Mouse (Mus musculus): ENCODE results near the gene Rgs10. TPM values are rescaled to one million over a fixed set of nuclear protein-coding genes. Genes with fewer than 3 reads are reported as not detected.
"Not testable (repeated sequence)": the region's sequence is repeated elsewhere in the genome, so short reads cannot be mapped to it uniquely, and the experiment has no call there.

Rgs10 gene
- polyA plus RNA-seq, 1 experiment from 2014 or later, result 13.8 TPM

DNA sequence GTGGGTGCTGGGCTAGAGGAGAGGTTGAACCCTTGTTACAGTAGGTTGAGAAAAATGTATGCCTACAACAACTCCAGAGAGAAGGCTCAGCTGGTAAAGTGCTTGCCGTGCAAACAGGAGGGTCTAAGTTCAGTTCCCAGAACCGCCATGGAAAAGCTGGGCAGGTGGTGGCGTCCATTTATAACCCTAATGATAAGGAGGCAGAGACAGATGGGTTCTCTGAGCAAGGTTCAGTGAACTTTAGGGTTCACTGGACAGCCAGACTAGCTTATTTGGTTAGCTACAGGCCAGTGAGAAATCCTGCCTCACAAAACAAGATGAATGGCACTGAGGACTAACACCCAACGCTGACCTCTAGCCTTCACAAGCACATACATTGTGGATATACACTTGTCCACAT, 68.8 kb downstream of the Rgs10 start:
- Histone ChIP-seq H3K27me3 (no peaks in the 10 kb centered on the region; the same call in 1 of the 2 replicates), H3K27ac (no peak overlapping the region), H3K4me2 (no peak overlapping the region), H3K4me1 (no peaks in the 10 kb centered on the region), H3K4me3 (no peak overlapping the region), H3K9ac (no peak overlapping the region), H3K9me3 (no peaks in the 10 kb centered on the region), H3K36me3 (no peaks in the 10 kb centered on the region)
- 70% methylated on average over 4 of the region's 4 CpGs for WGBS
- no peak for ATAC-seq (ENCODE audit: insufficient number of reproducible peaks, low FRiP score, low TSS enrichment, low read depth)

DNA sequence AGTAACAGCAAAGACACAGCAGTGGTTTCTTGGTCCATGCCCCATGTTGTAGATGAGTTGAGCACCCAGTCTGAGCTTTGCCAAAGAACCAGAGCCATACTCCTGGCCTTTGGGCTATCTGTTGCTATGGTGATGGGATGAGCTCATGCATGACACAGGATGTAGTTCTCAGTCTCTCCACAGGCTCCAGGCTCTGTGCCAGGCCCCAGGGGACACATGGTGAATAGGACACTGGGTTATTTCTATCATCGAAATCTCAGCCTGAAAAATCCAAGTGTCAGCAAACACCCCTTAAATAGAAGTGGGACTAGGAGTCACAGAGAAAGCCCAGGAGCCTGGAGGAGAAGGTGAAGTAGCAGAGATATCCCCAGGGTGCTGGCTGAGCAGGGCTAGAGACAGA, 70.0 kb downstream of the Rgs10 start:
- Histone ChIP-seq H3K27me3 (no peaks in the 10 kb centered on the region; the same call in 1 of the 2 replicates), H3K4me3 (no peak overlapping the region), H3K36me3 (no peaks in the 10 kb centered on the region), H3K4me2 (no peak overlapping the region), H3K9me3 (no peaks in the 10 kb centered on the region), H3K9ac (no peak overlapping the region), H3K27ac (no peak overlapping the region), H3K4me1 (no peaks in the 10 kb centered on the region)
- ATAC-seq (ENCODE audit: insufficient number of reproducible peaks, low FRiP score, low TSS enrichment, low read depth), result no peak
- WGBS, result 58% methylated on average over 1 of the region's 1 CpGs

DNA sequence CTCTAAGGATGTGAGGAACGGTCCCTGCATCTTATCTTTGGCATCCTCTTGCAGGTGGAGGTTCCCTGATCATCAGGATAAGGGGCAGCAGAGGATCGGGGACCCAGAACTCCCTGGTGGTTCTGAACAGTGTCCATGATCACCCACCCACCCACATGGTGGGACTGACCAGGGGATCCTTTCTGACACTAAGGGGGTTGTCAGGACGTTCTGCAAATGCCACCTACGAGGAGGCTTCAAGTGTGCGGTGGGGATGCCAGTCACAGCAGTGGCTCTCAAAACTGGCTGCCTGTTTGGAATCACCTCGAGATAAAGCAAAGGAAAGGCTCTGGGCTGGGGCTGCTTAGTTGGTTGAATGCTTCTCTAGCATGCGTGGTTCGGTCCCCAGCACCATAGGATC, 71.6 kb downstream of the Rgs10 start:
- no peaks in the 10 kb centered on the region for H3K9me3 ChIP-seq
- no peak for ATAC-seq (ENCODE audit: insufficient number of reproducible peaks, low FRiP score, low TSS enrichment, low read depth)
- no peak overlapping the region for H3K4me3 ChIP-seq
- no peaks in the 10 kb centered on the region; the same call in 1 of the 2 replicates for H3K27me3 ChIP-seq
- no peak overlapping the region for H3K9ac ChIP-seq
- H3K4me1 ChIP-seq, result no peaks in the 10 kb centered on the region
- H3K4me2 ChIP-seq, result no peak overlapping the region
- no peak overlapping the region for H3K27ac ChIP-seq
- no peaks in the 10 kb centered on the region for H3K36me3 ChIP-seq
- 76% methylated on average over 8 of the region's 8 CpGs for WGBS

DNA sequence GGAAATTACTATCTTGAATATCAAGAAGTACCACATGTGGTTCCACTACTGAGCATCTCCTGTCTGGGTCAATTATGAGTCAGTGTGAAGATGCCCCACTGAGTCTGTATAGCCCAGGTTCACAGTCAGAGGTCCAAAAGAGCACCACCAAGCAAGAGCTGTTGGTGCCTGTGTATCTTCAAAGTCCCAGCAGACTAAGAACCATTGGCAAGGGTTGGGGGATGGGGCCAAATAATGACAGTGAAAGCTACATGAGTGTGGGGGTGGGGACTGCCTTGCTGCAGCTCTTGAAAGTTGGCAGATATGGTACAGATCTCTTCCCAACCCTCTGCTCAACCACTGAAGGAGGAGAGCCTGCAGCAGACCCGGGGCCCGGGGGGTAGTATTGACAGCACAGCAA, 72.0 kb downstream of the Rgs10 start:
- 61% methylated on average over 2 of the region's 2 CpGs for WGBS

DNA sequence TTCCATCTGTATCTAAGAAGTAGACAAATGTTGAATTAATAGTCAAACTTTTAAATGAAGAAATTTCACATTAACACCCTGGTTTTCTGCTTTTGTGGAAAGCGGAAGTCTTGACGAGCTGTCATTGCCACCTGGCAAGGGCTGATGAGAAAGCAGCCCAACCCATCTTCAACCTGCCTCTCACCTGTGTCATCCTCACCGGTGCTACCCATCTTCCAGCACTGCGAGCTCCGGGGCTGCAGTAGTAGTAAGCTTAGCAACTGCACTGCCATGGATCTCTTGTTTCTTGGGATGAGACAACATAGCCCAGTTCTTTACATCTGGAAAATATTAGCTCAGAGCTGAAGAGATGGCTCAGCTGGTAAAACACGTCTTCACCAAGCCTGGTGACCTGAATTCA, 72.9 kb downstream of the Rgs10 start:
- ATAC-seq (ENCODE audit: insufficient number of reproducible peaks, low FRiP score, low TSS enrichment, low read depth), result no peak
- Histone ChIP-seq H3K9me3 (no peaks in the 10 kb centered on the region), H3K9ac (no peak overlapping the region), H3K4me2 (no peak overlapping the region), H3K27me3 (no peaks in the 10 kb centered on the region; the same call in 1 of the 2 replicates), H3K4me1 (no peaks in the 10 kb centered on the region), H3K27ac (no peak overlapping the region), H3K36me3 (no peaks in the 10 kb centered on the region), H3K4me3 (no peak overlapping the region)
- WGBS, result 69% methylated on average over 6 of the region's 6 CpGs

More for the DNA sequence above, 72.0 kb downstream of the Rgs10 start:
- Histone ChIP-seq H3K9ac (no peak overlapping the region), H3K4me3 (no peak overlapping the region), H3K36me3 (no peaks in the 10 kb centered on the region), H3K4me1 (no peaks in the 10 kb centered on the region), H3K27me3 (no peaks in the 10 kb centered on the region; the same call in 1 of the 2 replicates), H3K27ac (no peak overlapping the region), H3K4me2 (no peak overlapping the region), H3K9me3 (no peaks in the 10 kb centered on the region)
- ATAC-seq (ENCODE audit: insufficient number of reproducible peaks, low FRiP score, low TSS enrichment, low read depth), result no peak

DNA sequence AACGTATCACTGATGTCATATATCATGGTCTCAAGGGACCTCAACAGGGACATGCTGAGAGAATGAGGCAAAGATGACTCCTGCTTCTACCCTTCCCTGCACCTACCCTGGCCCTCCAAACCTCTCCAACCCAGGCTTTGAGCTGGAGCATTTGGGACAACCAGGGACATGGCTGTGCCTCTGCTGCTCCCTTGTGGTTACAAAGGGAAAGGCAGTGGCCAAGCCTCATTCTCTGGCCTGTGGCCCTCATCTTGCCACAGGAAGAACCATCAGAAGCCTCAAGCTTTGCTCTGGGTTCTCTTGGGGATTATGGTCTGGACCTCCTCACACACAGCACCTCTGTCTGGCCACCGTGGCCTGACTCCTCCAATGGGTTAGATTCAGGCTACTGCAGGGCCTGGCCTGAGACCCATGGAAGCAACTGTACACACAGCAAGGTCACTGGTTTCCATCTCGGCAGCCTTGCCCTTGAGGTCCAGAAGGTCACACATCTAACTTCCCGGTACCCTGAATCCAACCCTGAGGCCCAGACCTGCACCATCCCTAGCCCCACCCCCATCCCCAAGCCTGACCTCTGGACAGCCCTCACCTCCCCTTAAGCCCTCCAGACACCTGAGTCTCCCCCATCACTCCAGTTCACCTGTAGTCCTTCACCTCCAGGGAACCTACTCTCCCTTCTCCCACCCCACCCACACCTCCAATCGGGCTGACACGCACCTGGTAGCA, 73.5 kb downstream of the Rgs10 start:
- WGBS, result 60% methylated on average over 6 of the region's 6 CpGs
- H3K4me2 ChIP-seq, result no peak overlapping the region
- no peak overlapping the region for H3K27ac ChIP-seq
- no peaks in the 10 kb centered on the region for H3K4me1 ChIP-seq
- H3K9me3 ChIP-seq, result no peaks in the 10 kb centered on the region
- no peak overlapping the region for H3K9ac ChIP-seq
- H3K4me3 ChIP-seq, result no peak overlapping the region
- H3K36me3 ChIP-seq, result no peaks in the 10 kb centered on the region
- no peaks in the 10 kb centered on the region; the same call in 1 of the 2 replicates for H3K27me3 ChIP-seq
- no peak for ATAC-seq (ENCODE audit: insufficient number of reproducible peaks, low FRiP score, low TSS enrichment, low read depth)

DNA sequence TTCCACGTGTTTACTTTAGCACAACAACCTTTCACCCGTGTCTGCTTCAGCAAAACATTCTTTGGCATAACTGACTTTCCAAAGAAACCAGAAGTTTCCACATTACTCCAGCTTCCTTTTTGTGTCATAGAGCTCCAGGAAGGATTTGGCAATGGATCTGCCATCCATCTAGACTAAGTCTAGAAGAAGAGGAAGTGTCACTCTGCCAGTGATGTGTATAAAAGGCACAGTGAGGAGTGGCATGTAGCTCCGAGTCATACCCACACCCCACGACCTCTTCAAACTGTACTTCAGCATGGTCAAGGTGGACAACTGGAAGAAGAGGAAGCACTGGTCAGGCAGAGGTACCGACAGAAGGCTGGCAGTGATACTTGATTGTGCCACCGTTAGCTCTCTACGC, 74.1 kb downstream of the Rgs10 start:
- H3K4me1 ChIP-seq, result no peaks in the 10 kb centered on the region
- ATAC-seq (ENCODE audit: insufficient number of reproducible peaks, low FRiP score, low TSS enrichment, low read depth), result no peak
- H3K9me3 ChIP-seq, result no peaks in the 10 kb centered on the region
- H3K27ac ChIP-seq, result no peak overlapping the region
- no peaks in the 10 kb centered on the region; the same call in 1 of the 2 replicates for H3K27me3 ChIP-seq
- H3K4me2 ChIP-seq, result no peak overlapping the region
- no peaks in the 10 kb centered on the region for H3K36me3 ChIP-seq
- no peak overlapping the region for H3K9ac ChIP-seq
- no peak overlapping the region for H3K4me3 ChIP-seq
- WGBS, result 85% methylated on average over 7 of the region's 7 CpGs

DNA sequence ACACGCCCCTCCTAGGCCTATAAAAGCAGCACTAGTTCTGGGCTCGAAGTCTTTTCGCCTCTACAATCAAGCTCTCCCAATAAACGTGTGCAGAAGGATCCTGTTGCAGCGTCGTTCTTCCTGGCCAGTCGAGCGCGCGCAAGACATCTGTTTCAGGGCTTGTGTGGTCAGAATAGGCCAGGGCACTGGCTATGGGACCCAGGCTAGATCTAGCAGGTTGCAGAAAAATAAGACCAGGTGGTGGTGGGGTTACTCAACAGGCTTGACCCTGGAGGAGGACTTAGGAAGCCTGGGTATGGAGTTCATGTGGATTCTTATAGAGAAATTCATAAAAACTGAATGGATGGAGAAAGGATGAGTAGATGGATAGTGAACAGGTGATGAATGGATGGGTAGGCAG, 75.9 kb downstream of the Rgs10 start:
- ATAC-seq (ENCODE audit: insufficient number of reproducible peaks, low FRiP score, low TSS enrichment, low read depth); H3K27ac ChIP-seq; H3K4me3 ChIP-seq; H3K9ac ChIP-seq; H3K4me2 ChIP-seq; H3K36me3 ChIP-seq; H3K4me1 ChIP-seq; H3K27me3 ChIP-seq; H3K9me3 ChIP-seq: not testable (repeated sequence)
- WGBS, result 85% methylated on average over 8 of the region's 10 CpGs

DNA sequence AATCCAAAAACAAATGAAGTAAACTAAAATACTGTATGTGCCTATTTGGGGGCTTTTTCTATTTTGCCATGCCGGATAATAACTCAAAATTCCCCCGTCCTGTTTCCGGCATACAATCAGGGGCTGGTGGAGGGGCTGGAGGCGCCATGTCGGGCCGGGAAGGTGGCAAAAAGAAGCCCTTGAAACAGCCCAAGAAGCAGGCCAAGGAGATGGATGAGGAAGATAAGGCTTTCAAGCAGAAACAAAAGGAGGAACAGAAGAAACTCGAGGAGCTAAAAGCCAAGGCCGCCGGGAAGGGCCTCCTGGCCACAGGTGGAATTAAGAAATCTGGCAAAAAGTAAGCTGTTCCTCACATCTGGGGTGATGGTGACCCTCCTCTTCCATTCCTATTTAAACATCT, 78.2 kb downstream of the Rgs10 start:
- 72% methylated on average over 9 of the region's 9 CpGs for WGBS
- not testable (repeated sequence) for H3K4me1 ChIP-seq; H3K27me3 ChIP-seq; H3K4me3 ChIP-seq; H3K27ac ChIP-seq; H3K9me3 ChIP-seq; ATAC-seq (ENCODE audit: insufficient number of reproducible peaks, low FRiP score, low TSS enrichment, low read depth); H3K4me2 ChIP-seq; H3K9ac ChIP-seq; H3K36me3 ChIP-seq

DNA sequence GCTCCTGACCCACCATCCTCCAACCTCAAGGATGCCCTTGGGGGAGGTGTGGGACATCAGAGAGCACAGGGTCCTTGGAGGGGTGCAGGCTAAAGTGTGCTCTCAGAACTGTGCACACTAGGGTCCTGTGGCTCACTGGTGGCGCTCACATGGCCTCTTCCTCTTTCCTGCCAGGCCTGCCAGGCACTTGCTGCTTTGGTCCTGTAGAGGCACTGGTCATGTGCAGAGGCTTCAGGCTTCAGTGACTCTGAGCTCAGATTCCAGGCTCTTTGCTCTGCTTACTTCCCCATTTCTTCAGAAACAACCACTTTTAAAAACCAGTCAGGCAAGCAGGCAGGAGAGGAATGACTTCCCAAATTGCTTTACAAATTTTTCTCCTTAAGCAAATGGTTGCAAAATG, 85.7 kb downstream of the Rgs10 start:
- Histone ChIP-seq H3K4me2 (no peak overlapping the region), H3K27ac (no peak overlapping the region), H3K4me1 (no peaks in the 10 kb centered on the region), H3K36me3 (no peaks in the 10 kb centered on the region), H3K27me3 (no peaks in the 10 kb centered on the region), H3K9me3 (no peaks in the 10 kb centered on the region), H3K9ac (no peak overlapping the region), H3K4me3 (no peak overlapping the region)
- WGBS, result 72% methylated on average over 1 of the region's 1 CpGs
- ATAC-seq (ENCODE audit: insufficient number of reproducible peaks, low FRiP score, low TSS enrichment, low read depth), result no peak

DNA sequence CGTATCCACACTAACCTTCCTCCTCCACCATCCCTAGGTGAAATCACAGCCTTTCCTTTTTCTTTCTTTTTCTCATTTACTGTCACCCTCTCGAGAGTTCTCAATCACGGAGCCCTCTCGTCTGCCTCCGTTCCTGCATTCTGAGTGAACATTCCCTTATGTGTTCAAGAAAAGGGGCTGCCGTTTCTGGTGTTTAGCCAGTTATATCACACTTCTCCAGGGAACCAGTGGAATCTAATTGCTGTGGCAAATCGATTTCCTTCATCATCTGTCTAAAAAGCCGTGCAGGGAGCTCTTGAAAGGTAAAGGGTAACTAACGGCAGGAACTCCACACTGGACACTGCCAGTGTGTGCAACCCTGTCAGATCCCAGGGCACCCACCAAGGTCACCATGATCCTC, 87.6 kb downstream of the Rgs10 start:
- Histone ChIP-seq H3K4me2 (no peak overlapping the region), H3K9ac (no peak overlapping the region)
- 51% methylated on average over 9 of the region's 9 CpGs for WGBS

DNA sequence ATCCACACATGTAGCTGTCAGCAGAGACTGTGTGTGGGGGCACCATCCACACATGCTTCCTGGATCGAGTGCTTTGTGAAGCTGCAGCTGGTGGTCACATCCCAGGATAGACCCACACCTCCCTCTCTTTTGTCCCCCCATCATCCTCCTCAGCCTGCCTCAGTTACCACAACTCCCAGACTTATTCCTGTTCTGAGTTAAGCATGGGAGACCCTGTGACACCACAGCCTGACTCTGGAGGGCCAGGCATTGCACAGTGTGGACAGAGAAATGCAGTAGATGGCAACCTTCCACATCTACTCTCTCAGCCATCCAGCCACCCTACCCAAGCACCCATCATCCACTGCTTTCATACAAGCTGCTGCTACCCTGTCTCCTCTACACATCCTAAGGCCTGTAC, 93.6 kb downstream of the Rgs10 start:
- H3K27ac ChIP-seq, result no peak overlapping the region
- ATAC-seq (ENCODE audit: insufficient number of reproducible peaks, low FRiP score, low TSS enrichment, low read depth), result 0 out of 2 replicates have a peak, but pooled peaks have one; percentile 14

More for the DNA sequence above, 87.6 kb downstream of the Rgs10 start:
- H3K4me3 ChIP-seq, result no peak overlapping the region
- H3K9me3 ChIP-seq, result no peaks in the 10 kb centered on the region
- ATAC-seq (ENCODE audit: insufficient number of reproducible peaks, low FRiP score, low TSS enrichment, low read depth), result no peak
- no peaks in the 10 kb centered on the region for H3K27me3 ChIP-seq
- no peaks in the 10 kb centered on the region for H3K36me3 ChIP-seq
- no peaks in the 10 kb centered on the region for H3K4me1 ChIP-seq
- no peak overlapping the region for H3K27ac ChIP-seq

More for the DNA sequence above, 93.6 kb downstream of the Rgs10 start:
- Histone ChIP-seq H3K27me3 (no peaks in the 10 kb centered on the region), H3K4me1 (peaks cover 12% of the 10 kb centered on the region), H3K9me3 (no peaks in the 10 kb centered on the region), H3K4me3 (no peak overlapping the region), H3K9ac (no peak overlapping the region), H3K36me3 (no peaks in the 10 kb centered on the region), H3K4me2 (no peak overlapping the region)
- WGBS, result 76% methylated on average over 1 of the region's 1 CpGs

Measured in limb, embryonic 15.5 days (tissue).